Mouse (Mus musculus) left cerebral cortex, postnatal 25 days (tissue): Measurements from ENCODE around the gene Pparg. TPM values are rescaled to one million over a fixed set of nuclear protein-coding genes. Genes with fewer than 3 reads are reported as not detected.
A peak's percentile ranks its signal among the peaks of the same experiment; 100 is the strongest.

Experiments
- DNase-seq, 2 experiments: peaks; one replicate each; pipeline ENCODE4 v3.0.0; 2022; ENCODE audit warnings: low spot score in 2 of 2, mixed read lengths in 1 of 2
- intact Hi-C: fragments of 180-260 bp; cut with DNase I; formaldehyde crosslinking; loops from one replicate; pipeline ENCODE4 v1.15.1; 2025
- total RNA-seq, 2 experiments: library from RNA; stranded (reverse); gene quantifications; 2 replicates each; pipeline ENCODE4 v1.2.3; 2021

Gene Pparg
- total RNA-seq, 2 experiments from 2014 or later = 5.5 to 6.2 TPM

DNA sequence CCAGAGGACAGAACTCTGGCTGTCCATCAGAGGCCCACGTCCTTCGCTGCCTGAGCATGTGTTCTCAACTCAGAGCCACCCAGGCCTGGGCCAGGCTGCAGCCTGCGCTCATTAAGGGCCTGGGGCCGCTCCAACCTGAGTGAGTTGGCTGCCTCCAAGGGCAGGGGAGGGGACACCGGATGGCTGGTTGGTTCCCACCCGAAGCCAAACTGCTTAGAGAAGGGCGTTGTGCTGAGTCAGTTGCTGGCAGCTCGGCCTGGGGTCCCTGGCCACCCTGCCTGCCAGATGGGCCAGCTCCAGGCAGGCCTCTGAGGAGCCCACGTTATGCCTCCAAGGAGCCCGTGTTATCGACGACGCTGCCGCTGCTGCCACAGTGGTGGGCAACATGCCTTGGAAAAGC is 138.8 kb downstream of the Pparg start:
- intact Hi-C loops = no loop called here
- DNase-seq = peak in 1 of 2 experiments; percentile 45

GRCm38 (mm10) chr6:115500234-115500633 is 139.5 kb downstream of the Pparg start:
- no peak for DNase-seq
- intact Hi-C loops = no loop called here

DNA sequence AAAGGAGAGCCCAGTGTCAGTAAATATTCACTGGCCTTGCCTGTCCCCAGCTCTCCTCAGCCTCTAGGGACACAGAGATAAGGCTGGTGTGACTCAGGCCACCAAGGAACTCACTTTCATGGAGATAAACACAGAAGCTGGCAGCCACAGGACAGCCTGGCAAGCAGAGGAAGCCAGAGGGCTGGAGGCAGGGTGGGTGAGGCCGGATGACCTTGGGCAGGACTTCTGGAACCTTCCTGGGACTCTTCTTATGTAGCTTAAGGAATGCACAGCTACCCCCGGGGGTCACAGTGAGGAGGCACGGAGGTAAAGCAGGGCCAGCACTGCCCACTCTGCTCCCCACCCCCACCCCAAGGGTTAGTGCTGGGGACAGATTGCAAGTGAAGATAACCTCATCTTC is 140.4 kb downstream of the Pparg start:
- intact Hi-C loops = no loop called here
- DNase-seq = no peak

- intact Hi-C loops = no loop called here
These were observed 142.3 kb downstream of the Pparg start for GRCm38 (mm10) chr6:115503038-115503437.

DNA sequence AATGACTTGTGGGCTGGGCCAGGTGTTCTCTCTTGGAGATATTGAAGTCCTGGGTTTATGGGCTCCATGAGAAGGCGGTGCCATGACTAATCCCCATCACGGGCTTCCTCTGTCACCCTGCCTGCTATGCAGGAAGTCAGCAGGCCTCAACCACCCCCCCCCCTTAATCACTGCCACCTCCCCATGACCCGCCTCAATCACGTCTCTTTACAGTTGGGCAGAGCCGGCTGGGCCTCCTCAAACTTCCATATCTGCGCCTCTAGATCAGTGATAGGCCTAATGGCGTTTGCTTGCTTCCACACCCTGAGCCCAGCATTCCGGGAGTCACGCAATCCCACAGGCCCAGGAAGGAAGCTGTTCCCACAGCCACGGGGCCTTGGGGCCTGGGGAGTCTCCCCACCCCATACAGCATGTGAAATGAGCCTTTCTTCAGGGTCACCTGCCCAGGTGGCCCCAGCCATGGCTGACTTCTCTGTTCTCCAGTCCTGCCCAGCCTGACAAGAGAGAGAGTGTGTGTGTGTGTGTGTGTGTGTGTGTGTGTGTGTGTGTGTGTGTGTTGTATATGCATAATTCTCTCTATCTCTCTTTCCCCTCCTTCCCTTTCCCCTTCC is 142.9 kb downstream of the Pparg start:
- intact Hi-C loops = no loop called here

More at GRCm38 (mm10) chr6:115503038-115503437, 142.3 kb downstream of the Pparg start:
- no peak for DNase-seq

DNA sequence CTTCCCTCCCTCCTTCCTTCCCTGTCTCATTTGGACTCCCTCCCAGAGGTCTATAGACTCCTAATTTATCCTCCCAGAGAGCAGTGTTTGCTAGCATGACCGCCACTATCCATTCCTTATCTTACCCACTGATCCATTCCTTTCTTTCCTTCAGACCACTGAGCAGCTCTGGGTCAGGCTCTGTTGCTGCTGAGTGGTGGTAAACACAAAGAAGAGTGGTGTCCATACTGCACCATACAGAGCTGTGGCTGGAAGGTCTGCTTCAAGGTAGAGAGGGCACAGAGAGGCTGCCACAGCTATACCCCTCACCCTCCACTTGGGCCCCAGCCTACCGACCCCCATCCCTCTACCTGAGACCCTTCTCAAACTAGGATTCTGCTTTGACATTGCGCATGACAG is 143.4 kb downstream of the Pparg start:
- no peak for DNase-seq
- intact Hi-C loops = no loop called here

More for the DNA sequence above, 142.9 kb downstream of the Pparg start:
- DNase-seq = no peak

DNA sequence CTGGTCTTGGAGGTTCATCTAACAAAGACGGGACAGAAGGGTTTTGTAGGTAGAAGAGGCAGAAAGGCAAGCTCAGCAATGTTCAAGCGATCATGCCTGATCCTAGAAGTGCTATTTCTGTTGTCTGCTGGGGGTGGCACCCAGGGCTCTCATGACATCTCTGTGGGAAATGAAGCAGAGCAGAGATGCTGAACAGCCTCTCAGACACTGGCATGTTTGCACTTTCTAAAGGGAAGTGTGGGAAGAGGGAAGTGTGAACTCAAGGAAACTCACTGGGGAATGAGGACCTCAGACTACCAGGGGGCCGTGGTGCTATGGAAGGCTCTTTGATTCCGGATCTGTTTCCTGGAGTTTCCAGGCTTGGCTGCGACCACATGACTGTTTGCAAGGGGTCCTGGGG is 144.2 kb downstream of the Pparg start:
- intact Hi-C loops = no loop called here
- DNase-seq = peak; percentile 17 to 51

DNA sequence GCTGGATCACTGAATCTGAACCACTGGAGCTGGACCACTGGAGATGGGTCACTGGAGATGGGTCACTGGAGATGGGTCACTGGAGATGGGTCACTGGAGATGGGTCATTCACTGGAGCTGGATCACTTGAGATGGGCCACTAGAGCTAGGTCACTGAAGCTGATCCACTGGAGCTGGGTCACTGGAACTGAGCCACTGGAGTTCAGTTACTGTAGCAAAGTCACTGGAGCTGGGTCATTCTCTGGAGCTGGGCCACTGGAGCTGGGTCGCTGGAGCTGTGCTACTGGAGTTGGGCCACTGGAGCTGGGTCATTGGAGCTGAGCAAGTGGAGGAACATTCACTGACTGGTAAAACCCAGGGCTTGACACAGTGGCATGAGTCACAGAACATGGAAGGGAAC is 145.7 kb downstream of the Pparg start:
- DNase-seq = no peak
- intact Hi-C loops = no loop called here

DNA sequence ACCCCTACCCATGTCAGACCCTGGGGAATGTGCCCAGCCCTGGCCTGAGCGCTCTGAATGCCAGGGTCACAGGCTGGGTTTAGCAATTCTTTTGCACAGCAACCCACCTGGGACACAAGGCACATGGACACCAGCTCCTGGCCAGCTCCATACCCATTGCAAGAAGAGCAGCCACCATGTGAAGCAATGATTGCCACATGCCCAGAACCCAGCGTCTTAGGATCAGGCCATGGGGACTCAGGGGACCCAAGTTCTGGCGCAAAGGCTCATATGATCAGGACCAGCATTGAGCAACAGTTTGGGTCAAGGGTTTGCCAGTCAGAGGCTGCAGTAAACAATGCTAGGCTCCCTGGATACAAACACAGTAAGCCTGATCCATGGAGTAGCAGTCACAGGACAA is 150.7 kb downstream of the Pparg start:
- no peak for DNase-seq
- intact Hi-C loops = no loop called here

DNA sequence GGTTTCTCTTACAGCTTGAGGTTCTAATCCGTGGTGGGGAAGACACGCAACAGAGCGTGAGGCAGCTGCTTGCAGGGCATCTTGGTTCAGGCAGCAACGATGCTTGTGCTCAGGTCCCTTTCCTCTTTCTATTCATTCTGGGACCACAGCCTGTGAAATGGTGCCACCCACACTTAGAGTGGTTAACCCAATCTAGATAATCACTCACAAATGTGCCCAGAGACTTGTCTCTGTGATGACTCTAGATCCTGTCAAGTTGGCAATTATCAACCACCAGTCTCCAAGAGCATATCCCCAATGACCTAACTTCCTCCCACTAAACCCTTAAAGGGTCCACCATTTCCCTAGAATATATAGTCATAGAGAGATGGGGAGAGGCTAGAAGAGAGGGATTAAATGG is 152.5 kb downstream of the Pparg start:
- intact Hi-C loops = no loop called here
- no peak for DNase-seq

- DNase-seq = no peak
- intact Hi-C loops = no loop called here
These were observed 157.2 kb downstream of the Pparg start for GRCm38 (mm10) chr6:115517904-115518303.

- intact Hi-C loops = no loop called here
- DNase-seq = no peak
These were observed 157.6 kb downstream of the Pparg start for GRCm38 (mm10) chr6:115518352-115518751.

DNA sequence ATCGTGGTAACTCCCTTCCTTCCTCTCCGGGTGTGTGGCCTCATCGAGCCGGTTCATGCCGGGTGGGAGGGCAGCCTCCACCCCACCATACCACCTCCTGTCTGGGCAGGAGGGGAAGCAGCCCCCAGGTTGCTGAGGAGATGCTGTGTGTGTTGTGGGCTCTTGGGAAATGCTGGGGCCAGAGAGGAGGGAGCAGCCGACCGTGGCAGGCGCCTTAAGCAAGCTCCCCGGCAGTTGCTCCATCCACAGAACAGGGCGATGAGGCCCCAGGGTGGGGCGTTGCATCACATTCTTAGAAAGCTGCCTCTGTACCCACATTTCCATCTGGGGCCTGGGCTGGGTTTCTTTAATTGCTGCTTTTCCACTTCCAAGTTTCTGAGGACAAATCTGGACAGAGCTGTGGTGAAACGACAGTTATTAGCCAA is 158.5 kb downstream of the Pparg start:
- DNase-seq = no peak
- intact Hi-C loops = no loop called here

- intact Hi-C loops = no loop called here
- no peak for DNase-seq
These were observed 161.2 kb downstream of the Pparg start for GRCm38 (mm10) chr6:115521923-115522322.

- intact Hi-C loops = no loop called here
- no peak for DNase-seq
These were observed 162.0 kb downstream of the Pparg start for GRCm38 (mm10) chr6:115522691-115523146.

DNA sequence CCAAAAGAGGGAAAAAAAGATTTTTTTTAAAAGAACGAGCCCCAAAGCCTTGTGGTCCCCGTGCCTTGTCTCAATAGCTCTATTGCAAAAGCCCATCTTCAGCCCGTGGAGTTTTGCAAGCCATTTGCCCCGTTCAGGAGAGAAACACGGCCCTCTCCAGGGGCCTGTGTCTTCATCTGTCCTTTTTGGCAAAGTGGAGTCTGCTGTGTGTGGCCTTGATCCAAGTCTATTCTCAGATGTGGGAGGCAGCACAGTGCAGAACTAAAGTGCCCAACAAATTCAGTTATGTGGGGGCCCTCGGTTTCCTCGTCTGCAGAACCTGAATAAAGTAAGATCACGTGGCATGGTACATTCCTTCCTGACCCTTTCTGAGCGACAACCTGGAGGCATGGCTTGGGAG is 162.4 kb downstream of the Pparg start:
- intact Hi-C loops = no loop called here
- peak; percentile 40 to 85 for DNase-seq

GRCm38 (mm10) chr6:115524449-115524990 is 163.8 kb downstream of the Pparg start:
- intact Hi-C loops = no loop called here
- DNase-seq = no peak

DNA sequence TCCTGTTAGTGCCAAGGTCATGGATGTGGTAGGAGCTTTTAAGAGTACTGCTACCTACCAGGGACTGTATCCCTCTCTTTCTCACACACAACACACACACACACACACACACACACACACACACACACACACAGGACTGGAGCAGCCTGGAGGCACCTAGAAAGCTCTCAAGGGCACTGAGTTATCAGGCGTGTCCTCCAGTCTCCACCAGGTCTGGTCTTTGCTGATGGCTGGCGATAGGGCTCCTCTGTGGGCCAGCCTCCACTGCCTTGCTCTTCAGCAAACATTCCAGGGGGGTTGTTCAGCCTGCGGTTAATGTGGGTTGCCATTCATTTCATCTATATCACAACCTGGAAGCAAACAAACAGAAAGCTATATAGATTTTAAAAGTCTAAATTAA is 166.7 kb downstream of the Pparg start:
- intact Hi-C loops = no loop called here
- no peak for DNase-seq

- intact Hi-C loops = no loop called here
- DNase-seq = no peak
These were observed 167.6 kb downstream of the Pparg start for GRCm38 (mm10) chr6:115528372-115528771.

GRCm38 (mm10) chr6:115534617-115535016 is 173.9 kb downstream of the Pparg start:
- intact Hi-C loops = loop anchor here (5.0 to 10.0 kb wide), 3 partner anchors 170 to 487 kb away; partner anchors contain the start of gene Pparg
- peak; percentile 10 to 13 for DNase-seq

DNA sequence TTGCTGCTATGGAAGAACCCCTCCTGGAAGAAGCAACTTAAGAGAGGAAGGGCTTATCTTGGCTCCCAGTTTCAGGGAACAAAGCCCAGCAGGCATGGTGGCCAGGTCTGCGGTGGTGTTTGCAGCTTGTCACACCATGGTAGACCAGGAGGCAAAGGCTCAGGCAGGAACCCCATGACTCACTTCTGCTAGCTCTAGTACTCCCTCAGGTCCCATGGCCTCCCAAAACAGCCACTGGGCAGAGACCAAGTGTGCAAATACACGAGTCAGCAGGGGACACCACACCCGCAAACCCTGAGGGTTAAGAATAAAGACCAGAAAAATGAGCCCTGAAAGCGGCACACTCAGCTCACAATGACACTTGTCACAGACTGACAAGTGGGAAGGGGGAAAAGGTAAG is 175.4 kb downstream of the Pparg start:
- intact Hi-C loops = loop anchor here (5.0 to 10.0 kb wide), 3 partner anchors 171 to 489 kb away; partner anchors contain the start of gene Pparg
- DNase-seq = no peak
